Mouse (Mus musculus) lung, postnatal 10 days (tissue): ENCODE measurements at regions not wholly inside any gene's neighbourhood (a gene's known extent, or its start where the extent isn't known, plus 50 kb on each side); places are given as distances from the start of the nearest gene placed in this dataset.

Experiments used
- DNase-seq: peaks from one replicate; pipeline ENCODE4 v3.0.0; 2021

- DNase-seq, result no peak
Observed at GRCm38 (mm10) chr6:103312935-103313334, 197.5 kb upstream of the Chl1 start.

DNA sequence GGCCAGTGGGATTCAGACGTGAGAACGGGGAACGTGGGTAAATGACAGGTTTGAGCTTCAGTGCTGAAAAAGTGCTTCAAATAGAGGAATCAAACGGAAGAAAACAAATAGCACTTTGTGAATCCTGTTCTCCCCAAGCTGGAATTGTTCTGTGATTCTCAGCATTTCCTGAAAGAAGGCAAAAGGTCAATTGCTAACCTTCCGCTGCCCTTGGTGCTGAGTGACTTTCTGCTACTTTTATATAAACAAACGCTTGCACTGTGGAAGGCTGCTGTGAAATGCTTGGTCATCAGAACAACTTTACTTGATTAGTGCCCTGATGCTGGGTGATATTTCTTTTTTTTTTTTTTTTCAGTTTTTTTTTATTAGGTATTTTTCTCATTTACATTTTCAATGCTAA, 192.3 kb upstream of the Chl1 start:
- peak; percentile 7 for DNase-seq

GRCm38 (mm10) chr6:103318677-103319359, 191.6 kb upstream of the Chl1 start:
- no peak for DNase-seq

GRCm38 (mm10) chr6:103319964-103320363, 190.4 kb upstream of the Chl1 start:
- DNase-seq, result no peak

DNA sequence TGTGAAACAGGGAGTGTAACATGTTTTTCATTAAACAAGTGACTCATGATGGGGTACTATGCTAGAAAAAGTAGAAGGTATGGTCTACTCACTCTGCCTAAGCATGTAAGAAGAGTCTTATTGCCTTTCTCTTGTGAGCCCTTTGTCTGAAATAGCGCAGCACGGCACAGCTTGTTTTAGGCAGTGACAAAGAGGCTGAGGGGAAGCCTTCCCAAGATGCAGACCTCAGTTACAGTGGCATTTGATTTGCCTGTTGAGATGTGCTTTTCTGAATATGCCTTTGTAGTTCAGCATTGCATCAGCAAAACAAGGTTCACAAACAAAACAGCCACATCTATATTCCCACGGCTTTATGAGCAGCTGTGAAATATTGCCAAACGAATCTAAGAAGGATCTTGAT, 189.8 kb upstream of the Chl1 start:
- DNase-seq, result no peak

DNA sequence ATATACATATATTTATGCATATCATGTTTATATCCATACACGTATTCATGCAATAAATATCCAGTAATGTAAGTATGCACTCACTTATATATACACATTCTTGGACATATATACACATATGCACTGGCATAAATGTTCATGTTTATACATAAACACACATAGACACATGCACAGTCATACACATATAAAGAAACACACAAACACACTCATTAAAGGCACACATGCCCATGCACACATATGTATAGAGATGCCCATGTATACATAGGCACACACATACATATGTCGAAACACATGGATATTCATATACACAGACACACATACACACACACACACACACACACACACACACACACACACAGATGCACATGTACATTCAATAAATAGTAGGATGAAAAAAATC, 189.3 kb upstream of the Chl1 start:
- no peak for DNase-seq

DNA sequence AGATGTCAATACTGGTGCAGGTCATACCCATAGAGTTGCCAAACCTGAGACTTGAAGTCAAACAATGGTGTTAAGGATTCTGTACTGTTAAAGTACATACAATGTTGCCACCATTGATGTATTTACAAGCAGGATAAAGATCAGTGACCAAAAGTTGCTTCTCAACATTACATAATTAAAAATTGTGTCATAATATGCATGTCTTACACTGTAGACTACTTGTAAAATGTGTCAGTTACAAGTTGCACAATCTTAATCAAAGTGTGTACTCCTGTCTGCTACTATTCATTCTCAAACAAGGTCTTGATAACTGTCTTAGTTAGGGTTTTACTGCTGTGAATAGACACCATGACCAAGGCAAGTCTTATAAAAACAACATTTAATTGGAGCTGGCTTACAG, 187.9 kb upstream of the Chl1 start:
- DNase-seq, result no peak

- no peak for DNase-seq
Observed at GRCm38 (mm10) chr6:103335683-103336082, 174.7 kb upstream of the Chl1 start.

- DNase-seq, result no peak
Observed at GRCm38 (mm10) chr6:103339961-103340732, 170.2 kb upstream of the Chl1 start.

DNA sequence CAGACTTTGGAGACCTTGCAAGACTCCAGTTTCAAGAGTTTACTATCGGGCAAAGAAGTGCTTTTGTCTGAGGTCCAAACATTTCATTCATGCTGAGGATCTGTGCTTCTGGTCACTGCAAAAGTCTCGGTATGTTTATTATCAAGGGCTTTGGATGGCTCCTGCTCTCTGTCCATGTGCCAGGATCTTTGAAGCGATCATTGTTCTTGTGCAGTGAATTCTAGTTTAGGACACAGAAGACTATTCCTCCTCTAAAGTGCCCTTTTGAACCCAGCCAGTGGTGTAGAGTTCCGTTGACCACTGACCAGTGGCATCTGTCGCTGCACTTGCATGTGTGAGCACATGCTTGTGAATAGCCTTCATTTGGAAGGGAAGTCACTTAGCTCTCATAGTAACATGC, 166.9 kb upstream of the Chl1 start:
- DNase-seq, result no peak

DNA sequence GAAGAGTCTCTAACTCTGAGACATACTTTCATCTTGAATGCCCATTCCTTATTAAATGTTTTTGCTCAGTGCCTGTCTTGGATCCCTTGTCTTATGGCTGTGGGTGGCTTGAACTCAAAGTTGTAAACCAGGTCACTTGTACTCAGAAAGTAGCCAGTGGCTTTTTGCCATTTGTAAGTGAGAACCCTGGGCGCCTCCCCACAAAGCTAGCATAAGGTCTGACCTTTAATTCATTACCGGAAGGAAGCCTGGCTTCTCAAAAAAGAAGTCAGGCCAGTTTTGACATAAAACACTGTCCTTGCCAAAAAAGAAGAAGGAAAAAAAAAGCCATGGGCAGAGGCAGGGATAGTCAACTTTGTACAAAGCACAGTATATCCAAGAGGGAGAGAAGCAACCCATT, 166.0 kb upstream of the Chl1 start:
- DNase-seq, result no peak

DNA sequence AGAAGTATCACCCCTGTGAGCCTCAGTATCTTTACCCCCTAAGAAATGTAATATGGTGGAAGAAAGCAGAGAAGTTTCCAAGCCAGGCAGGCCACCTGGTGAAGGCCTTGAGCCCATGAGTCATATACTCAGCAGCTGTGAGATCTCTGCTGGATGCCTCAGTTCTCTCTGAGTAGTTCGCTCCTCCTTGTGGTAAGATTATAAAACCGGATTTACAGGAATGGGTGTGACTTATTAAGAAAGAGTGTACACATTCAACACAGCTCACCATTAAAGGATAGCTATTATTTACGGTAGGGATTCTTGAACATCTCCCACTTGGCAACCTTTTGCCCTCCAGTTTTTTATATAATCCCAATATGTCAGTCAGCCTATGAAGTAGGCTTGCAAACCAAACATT, 165.2 kb upstream of the Chl1 start:
- DNase-seq, result no peak

DNA sequence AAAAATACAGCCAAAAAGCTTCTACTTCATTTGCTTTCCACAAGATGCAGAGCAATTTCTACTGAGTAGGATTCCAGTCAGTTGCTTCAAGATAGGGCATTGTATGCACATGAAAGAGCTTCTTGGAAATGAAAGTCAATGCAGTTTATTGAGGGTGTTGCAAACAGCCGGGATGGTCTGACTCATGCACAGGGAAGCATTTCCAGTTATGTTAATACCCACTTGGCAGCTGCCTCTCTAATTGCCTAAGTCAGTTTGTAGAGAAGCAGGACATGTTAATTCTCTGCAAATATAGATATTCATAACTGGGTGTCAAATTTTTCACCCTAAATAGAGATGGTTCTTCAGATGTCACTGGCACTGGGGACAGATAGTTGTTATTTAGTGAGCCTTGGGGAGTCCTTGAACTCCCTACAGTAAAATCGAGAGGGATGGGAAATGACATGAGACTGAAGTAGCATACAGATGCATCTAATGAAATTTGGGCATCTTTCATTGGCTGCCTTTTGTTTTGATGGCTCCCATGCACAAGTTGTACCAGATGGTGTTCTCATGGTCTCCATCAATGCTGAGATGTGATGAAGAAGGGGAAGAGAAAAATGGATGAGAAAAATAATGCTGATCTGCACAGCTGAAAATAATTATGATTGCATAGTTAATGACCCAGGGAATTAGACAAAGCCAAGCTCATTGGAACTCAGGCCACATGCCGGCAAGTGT, 157.8 kb upstream of the Chl1 start:
- no peak for DNase-seq

GRCm38 (mm10) chr6:103353346-103353745, 157.0 kb upstream of the Chl1 start:
- no peak for DNase-seq

GRCm38 (mm10) chr6:103366782-103367491, 143.4 kb upstream of the Chl1 start:
- DNase-seq, result no peak

GRCm38 (mm10) chr6:103374956-103375355, 135.4 kb upstream of the Chl1 start:
- DNase-seq, result no peak

DNA sequence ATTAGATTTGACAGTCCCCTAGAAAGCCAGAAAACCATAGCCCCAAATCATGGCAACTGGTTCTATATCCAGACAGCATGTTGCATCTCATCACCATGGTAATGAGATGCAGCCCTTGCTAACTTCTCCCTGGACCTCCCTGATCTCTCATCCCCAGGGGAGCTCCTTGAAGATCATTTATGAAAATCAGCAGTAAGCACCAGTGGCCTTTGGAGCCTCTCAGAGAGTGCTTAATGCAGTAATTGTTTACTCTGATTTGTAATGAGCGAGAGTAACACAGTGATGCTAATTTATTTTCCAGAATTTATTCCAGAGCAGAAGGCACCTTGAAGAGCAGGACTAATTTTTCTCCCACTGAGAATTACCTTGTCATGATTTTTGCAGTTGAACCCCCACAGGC, 133.1 kb upstream of the Chl1 start:
- no peak for DNase-seq

GRCm38 (mm10) chr6:103378047-103378446, 132.3 kb upstream of the Chl1 start:
- no peak for DNase-seq

DNA sequence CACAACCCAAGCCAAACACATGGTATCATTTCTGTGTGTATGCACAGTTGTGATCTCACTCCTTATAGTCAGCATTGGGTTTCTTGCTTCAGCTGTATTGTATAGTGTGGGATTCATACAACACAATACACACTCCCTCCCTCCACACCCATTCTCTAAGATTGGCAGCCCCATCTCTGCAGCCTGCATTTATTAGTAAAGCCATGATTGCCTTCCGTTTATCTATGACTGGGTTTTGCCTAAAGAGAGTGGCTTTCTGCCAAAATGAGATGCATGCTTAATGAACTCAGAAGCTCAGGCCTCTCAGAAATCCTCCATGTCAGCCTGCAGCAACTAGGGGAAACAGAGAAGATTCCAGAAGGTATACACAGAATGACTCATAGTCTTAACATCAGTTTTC, 129.4 kb upstream of the Chl1 start:
- DNase-seq, result no peak

DNA sequence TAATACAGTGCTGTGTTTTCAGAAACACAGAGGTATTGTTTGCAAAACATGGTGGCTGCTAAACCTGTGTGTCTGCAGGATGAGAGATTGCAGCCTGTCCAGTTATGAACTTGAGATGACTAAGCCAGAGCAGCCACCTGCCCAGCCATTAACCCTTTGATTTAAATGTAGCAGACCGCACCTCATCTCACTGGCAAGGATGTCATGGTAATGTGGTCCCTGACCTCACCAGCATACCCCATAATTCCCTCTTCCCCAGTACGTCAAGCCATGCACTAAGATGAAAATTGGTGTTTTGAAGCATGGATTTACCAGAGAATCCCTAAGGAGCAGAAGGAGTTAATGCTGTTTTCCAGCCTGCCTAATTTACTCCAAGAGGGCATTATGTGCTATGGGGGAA, 128.5 kb upstream of the Chl1 start:
- no peak for DNase-seq

DNA sequence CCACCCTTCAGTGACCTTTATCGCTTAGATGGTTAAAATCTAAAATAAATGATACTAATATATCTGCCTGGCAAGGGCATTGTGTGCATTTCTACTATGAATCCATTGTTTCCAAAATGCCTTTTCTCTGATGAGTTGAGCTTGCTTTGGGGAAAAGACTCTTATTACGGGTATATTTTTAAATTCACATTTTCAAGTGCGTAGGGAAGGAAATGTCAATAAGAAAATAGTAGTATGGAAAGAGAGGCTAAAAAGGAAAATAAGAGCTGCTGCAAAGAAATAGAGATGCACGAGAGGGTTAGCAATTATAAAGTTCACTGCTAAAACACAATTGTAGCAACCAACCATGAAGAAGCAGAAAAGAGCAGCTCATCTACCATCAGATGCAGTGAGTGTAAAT, 123.8 kb upstream of the Chl1 start:
- DNase-seq, result no peak

GRCm38 (mm10) chr6:103405961-103406360, 104.4 kb upstream of the Chl1 start:
- DNase-seq, result no peak

DNA sequence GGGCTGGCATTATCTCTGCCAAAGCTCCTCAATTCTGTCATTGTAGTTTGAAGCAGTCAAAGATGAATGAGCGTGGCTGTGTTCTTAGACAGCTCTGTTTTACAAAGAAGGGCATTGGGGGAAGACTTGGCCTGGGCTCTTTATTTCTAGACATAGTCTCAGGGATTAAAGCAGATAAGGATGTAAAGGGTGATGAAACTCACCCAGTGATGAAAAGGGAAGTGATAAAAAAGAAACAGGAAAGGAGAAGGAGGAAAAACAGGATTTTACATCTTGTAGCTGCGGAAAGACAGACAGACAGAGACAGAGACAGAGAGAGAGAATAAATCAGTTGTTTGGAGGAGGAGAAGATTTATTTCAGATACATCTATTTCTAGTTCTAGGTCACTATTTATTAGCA, 95.5 kb upstream of the Chl1 start:
- DNase-seq, result no peak
